Mouse (Mus musculus): ENCODE results near the gene Gm6034.
"Not testable (repeated sequence)": the region's sequence is repeated elsewhere in the genome, so short reads cannot be mapped to it uniquely, and the experiment has no call there.

Gm6034 gene

DNA sequence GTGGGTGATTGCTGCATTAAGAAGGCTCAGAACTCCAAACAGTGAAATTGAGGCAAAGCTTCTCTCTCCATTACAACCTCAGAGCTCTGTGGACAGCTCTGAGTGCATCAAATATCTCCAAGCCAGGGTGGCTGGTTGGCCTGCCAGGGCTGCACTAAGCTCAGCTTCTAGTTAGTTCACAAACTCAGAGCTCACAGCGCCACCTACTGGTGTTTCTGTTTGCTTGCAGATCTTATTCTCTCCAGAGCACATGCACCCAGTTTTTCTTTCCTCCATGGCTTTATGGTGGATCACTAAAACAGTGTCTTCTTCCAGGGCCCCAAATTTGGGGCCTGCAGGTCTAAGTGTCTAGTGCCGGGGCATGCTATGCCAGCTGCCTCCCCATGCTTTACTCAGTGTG, 18.1 kb downstream of the Gm6034 start:
- CTCF ChIA-PET = interaction anchor here (0.9 to 1.7 kb wide), 2 partner anchors 62 to 65 kb away, joined by 3 to 4 read pairs; no protein-coding TSS in a partner anchor

DNA sequence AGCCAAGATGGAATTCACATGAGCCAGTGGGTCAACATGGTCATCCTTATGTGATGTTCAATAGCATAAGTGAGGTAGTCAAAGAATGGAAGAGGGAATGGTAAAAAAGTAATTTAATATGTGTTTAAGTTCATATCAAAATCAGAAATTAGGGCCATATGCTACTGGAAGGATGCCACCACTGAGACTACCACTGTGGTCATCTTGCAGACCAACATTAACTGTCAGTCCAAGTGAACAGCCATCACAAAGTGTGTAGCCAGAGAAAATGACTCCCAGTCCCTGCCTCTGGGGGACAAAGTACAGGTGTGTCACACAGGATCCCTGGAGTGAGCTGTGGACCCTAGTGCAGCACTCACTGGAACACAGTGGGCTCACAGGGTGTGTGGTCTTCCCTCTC, 39.1 kb downstream of the Gm6034 start:
- CTCF ChIA-PET = not testable (repeated sequence)

DNA sequence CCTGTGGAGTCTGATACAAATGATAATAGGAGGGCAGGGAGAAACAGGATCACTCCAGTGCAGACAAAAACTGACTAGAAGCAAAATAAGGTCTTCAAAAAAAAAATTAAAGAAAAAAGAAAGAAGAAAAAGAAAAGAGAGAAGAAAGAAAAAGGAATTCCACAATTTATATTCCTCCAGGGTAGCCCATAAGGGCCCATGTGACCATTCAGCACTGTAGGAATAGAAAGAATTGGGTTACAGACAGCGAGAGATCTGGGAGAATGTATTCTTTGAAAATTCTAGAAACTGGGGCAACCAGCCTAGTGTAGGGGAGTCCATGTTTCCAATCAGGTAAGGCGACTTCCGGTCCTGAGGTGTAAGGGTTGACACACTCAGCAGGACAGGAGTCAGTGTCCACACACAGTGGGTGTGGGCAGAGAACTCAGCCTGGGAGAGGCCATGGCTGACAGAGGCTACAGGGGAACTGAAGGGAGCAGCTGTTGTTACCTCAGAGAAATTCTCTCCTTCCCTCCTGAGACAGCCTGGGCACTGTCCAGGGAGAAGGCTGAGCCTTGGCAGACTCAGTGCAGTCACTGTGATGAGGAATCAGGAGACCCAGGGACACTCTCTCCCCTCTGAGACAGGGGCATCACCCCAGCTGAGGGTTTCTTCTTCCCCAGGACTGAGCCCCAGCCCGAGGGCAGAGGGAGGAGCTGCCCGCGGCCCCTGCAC, 39.9 kb downstream of the Gm6034 start:
- CTCF ChIA-PET = not testable (repeated sequence)

DNA sequence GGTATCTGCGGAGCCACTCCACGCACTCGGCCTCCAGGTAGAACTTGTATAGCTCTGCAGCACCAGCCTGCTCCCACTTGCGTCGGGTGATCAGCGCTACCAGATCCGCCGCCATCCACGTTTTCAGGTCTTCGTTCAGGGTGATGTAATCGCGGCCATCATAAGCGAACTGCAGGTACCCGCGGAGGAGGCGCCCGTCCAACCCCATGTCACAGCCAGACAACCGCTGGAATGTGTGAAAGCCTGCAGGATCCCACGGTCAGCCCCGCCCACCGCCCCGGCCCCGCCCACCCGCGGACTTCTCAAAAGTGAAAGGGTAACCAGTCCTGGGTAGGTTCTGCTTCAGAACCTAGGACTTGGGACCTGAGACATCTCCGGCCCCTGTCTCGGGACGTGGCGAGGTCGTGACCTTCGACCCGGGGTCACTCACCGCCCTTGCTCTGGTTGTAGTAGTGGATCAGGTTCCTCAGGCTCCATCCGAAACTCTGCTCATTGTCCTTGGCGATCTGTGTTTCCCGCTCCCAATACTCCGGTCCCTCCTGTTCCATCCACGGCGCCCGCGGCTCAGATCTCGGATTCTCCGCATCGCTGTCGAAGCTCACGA, 40.6 kb downstream of the Gm6034 start:
- CTCF ChIA-PET = no interaction called here

DNA sequence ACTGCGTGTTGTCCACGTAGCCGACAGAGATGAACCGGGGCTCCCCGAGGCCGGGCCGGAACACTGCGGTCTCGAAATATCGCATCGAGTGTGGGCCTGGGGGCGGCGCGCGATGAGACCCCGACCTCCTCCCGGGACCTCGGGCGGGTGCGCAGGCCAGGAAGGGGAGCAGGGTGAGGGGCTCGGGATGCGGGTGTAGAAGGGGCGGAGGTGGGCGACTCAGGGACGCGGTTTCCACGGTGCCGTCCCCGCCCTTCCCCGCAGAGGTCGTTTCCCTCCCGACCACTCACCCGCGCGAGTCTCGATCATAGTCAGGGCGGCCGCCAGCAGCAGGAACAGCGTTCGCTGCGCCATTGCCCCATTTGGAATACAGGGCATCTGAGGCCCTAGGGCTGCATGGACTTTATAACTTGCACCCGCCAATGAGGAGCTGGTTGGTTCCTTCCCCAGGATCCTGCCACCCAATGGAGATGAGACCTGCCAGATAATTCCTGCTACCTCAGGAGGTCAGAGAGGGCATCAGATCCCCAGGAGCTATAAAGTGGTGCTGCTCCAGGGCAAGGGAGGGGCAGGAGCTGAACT, 41.2 kb downstream of the Gm6034 start:
- CTCF ChIA-PET = no interaction called here

DNA sequence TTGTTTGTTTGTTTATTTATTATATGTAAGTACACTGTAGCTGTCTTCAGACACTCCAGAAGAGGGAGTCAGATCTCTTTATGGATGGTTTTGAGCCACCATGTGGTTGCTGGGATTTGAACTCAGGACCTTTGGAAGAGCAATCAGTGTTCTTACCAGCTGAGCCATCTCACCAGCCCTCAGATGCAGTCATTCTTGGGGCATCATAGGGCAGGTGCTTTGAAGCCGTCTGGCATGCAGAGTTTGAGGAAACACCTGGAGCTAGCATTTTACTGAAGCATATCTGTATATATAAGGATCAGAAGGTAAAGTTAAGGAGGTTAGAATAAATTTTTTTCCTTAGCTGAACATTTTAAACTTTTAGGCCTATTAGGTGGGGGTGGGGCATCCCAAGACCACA, 43.2 kb downstream of the Gm6034 start:
- CTCF ChIA-PET = not testable (repeated sequence)

DNA sequence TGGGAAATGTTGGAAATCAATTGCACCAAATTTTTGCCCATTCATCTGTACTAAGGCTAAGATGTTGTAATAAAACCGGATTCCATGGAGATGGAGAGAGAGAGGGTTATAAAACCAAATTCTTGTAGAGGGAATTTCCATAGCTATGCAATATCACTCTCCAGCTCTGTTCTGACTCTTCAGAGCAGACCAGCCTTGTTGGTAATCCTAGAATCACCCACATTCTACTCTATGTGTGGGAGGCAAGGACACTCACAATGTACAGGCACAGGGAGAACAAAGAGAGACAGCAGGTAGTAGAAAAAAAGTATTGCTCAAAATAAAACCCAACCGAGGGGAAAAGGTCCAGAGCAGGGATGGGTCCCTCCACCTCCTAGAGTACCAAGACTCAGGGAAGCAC, 49.2 kb downstream of the Gm6034 start:
- CTCF ChIA-PET = not testable (repeated sequence)

DNA sequence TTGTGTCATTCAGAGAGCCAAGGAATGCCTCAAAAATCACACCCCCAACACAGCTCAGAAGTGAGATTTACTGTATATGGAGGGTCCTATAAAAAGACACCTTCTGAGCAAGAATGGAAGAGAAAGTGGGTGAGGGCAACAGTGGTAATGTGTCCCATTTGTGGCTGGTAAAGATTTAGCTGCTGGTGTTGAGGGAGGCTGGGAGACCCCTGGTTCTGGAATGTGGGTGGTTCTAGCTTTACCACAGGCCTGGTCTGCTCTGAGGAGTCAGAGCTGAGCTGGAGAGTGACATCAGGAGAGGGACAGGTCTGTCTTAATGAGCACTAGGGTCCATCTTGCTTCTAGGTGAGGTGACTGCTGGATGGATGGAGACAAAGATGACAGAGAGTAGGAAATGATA, 49.8 kb downstream of the Gm6034 start:
- CTCF ChIA-PET = not testable (repeated sequence)

DNA sequence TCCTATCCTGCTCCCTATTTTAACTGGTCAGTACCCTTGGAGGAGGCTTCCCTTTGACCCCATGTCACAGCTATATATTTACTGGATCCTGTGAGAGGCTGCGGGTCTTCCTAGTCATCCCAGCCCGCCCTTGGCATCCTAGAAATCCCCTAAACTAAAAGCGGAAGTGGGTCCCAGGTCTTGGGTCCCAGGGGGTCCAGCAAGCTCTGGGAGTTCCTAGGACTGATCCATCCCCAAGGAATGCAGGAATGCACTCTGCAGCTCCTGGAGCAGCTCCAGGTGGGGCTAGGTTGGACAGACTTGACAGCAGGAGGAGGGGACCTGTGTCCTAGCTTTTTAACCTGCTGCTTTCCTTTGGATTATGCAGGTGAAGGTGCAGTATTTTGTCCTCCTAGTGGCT, 51.2 kb downstream of the Gm6034 start:
- CTCF ChIA-PET = no interaction called here

DNA sequence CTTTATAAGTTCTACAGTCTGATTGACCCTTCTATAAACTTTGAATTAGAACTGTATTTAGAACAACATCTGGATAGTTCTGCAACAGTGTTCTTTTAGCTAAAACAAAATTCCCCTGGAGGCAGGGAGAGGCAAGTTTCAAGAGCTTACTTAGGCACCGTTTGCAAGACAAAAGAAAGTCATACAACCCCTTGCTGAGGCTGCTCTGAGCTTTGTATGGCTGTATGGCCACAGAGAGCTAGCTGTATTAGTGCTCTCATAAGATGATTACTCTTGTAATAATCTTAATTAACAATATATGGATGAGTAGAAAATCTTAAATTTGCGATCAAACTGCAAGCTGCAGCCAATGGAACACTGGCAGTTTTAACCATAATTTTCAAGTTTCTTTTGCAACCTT, 56.8 kb downstream of the Gm6034 start:
- CTCF ChIA-PET = not testable (repeated sequence)

DNA sequence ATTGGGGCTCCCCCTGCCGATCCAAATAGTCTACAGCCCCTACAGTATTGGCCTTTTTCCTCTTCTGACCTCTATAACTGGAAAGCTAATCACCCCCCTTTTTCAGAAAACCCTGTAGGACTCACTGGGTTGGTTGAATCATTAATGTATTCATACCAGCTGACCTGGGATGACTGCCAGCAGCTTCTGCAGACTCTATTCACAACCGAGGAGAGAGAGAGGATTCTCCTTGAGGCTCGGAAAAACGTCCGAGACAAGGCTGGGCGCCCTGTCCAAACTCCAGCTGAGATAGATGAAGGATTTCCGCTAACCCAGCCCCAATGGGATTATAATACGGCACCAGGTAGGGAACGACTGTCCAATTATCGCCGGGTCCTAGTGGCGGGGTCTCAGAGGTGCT, 59.3 kb downstream of the Gm6034 start:
- CTCF ChIA-PET = not testable (repeated sequence)
